Mouse (Mus musculus): ENCODE measurements at regions not wholly inside any gene's neighbourhood (a gene's known extent, or its start where the extent isn't known, plus 50 kb on each side); places are given as distances from the start of the nearest gene placed in this dataset.
"Not testable (repeated sequence)": the region's sequence is repeated elsewhere in the genome, so short reads cannot be mapped to it uniquely, and the experiment has no call there.

GRCm38 (mm10) chr10:48582006-48582405 is 1206.6 kb downstream of the Grik2 start:
- H3K4me1 ChIP-seq (ENCODE audit: control insufficient read depth, insufficient read depth, low read length): no peaks in the 10 kb centered on the region

DNA sequence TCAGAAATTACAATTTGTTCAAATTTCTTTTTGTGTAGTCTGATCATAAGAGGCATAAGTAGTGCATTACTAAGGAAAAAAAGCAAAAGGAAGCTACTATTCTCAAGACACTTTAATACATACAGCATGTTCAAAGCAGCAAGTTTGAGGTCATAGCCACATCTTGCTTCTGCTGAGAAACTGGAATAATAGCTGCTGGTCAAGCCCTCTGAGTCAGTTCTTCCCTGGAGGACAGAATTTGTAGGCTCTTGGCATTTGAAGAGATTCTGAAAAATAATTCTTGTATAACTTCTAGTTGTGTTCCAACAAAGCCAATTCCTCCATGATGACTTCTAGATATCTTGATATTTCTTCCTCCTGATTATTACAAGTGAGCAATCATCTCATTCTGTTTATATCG is 1207.5 kb downstream of the Grik2 start:
- Histone ChIP-seq H3K4me3 (ENCODE audit: low read depth, low read length) (no peak overlapping the region), H3K36me3 (ENCODE audit: control insufficient read depth, insufficient read depth, low read length) (no peaks in the 10 kb centered on the region), H3K9ac (ENCODE audit: low read depth, low read length) (no peak overlapping the region), H3K4me2 (ENCODE audit: low read depth, low read length) (no peak overlapping the region), H3K27me3 (replicated peaks; ENCODE audit: control insufficient read depth, insufficient read depth, low read length) (no peaks in the 10 kb centered on the region), H3K4me1 (ENCODE audit: control insufficient read depth, insufficient read depth, low read length) (no peaks in the 10 kb centered on the region), H3K27ac (replicated peaks; ENCODE audit: low read depth, low read length) (no peak overlapping the region), H3K9me3 (ENCODE audit: control insufficient read depth, low read length) (no peaks in the 10 kb centered on the region)
- no peak for ATAC-seq (ENCODE audit: low read depth)
- WGBS: 88% methylated on average over 1 of the region's 1 CpGs
- no peak for DNase-seq (ENCODE audit: low spot score)

More at GRCm38 (mm10) chr10:48582006-48582405, 1206.6 kb downstream of the Grik2 start:
- DNase-seq (ENCODE audit: low spot score): peak; percentile 4
- Histone ChIP-seq H3K4me2 (ENCODE audit: low read depth, low read length) (no peak overlapping the region), H3K36me3 (ENCODE audit: control insufficient read depth, insufficient read depth, low read length) (no peaks in the 10 kb centered on the region), H3K9me3 (ENCODE audit: control insufficient read depth, low read length) (no peaks in the 10 kb centered on the region), H3K27me3 (replicated peaks; ENCODE audit: control insufficient read depth, insufficient read depth, low read length) (no peaks in the 10 kb centered on the region), H3K4me3 (ENCODE audit: low read depth, low read length) (no peak overlapping the region), H3K9ac (ENCODE audit: low read depth, low read length) (no peak overlapping the region), H3K27ac (replicated peaks; ENCODE audit: low read depth, low read length) (no peak overlapping the region)
- no peak for ATAC-seq (ENCODE audit: low read depth)
- WGBS: 29% methylated on average over 1 of the region's 1 CpGs

DNA sequence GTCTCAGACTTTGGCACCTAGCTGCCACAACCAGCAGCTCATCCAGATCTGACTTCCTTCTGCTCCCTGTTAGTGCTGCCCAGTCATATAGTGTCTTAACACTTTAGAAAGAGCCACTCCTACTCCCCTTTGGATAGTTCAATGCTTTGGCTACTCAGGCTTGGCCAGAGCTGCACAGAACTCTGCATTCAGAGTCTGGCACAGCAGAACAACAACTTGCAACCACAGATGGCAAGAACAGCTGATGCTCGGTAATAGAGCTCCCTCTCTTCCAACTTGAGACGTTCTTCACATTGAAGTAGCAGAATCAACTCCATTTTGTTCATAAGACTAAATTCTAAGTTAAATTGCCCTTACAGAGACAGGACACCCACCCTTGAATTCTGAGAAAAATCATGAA is 1216.0 kb downstream of the Grik2 start:
- Histone ChIP-seq H3K4me2 (ENCODE audit: low read depth, low read length) (no peak overlapping the region), H3K9me3 (ENCODE audit: control insufficient read depth, low read length) (no peaks in the 10 kb centered on the region), H3K27me3 (replicated peaks; ENCODE audit: control insufficient read depth, insufficient read depth, low read length) (no peaks in the 10 kb centered on the region), H3K27ac (replicated peaks; ENCODE audit: low read depth, low read length) (no peak overlapping the region), H3K4me1 (ENCODE audit: control insufficient read depth, insufficient read depth, low read length) (no peaks in the 10 kb centered on the region), H3K4me3 (ENCODE audit: low read depth, low read length) (no peak overlapping the region), H3K9ac (ENCODE audit: low read depth, low read length) (no peak overlapping the region), H3K36me3 (ENCODE audit: control insufficient read depth, insufficient read depth, low read length) (no peaks in the 10 kb centered on the region)
- DNase-seq (ENCODE audit: low spot score) (no peak), ATAC-seq (ENCODE audit: low read depth) (no peak)
- WGBS: 84% methylated on average over 2 of the region's 2 CpGs

DNA sequence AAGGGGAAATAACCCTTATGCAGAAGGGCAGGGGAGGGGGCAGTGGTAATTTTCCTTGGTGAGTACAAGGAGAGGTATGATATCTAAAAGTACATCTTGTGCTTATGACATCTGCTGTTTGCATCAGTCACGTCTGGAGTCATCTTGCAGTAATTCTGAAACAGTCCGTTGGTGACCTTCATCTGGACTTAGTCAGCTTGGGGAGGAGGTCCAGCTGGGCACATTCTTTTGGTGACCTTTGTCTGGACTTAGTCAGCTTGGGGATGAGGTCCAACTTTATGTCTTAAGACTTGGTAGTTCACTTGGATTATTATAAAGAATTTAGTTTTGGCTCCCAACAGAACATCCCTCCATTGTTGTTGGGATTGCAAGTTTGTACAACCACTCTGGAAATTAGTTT is 1238.8 kb downstream of the Grik2 start:
- H3K9ac ChIP-seq (ENCODE audit: low read depth, low read length); ATAC-seq (ENCODE audit: low read depth); H3K9me3 ChIP-seq (ENCODE audit: control insufficient read depth, low read length); H3K4me1 ChIP-seq (ENCODE audit: control insufficient read depth, insufficient read depth, low read length); H3K27me3 ChIP-seq (replicated peaks; ENCODE audit: control insufficient read depth, insufficient read depth, low read length); H3K4me2 ChIP-seq (ENCODE audit: low read depth, low read length); H3K27ac ChIP-seq (replicated peaks; ENCODE audit: low read depth, low read length); H3K4me3 ChIP-seq (ENCODE audit: low read depth, low read length); DNase-seq (ENCODE audit: low spot score); H3K36me3 ChIP-seq (ENCODE audit: control insufficient read depth, insufficient read depth, low read length): not testable (repeated sequence)
- 37% methylated on average over 2 of the region's 2 CpGs for WGBS

DNA sequence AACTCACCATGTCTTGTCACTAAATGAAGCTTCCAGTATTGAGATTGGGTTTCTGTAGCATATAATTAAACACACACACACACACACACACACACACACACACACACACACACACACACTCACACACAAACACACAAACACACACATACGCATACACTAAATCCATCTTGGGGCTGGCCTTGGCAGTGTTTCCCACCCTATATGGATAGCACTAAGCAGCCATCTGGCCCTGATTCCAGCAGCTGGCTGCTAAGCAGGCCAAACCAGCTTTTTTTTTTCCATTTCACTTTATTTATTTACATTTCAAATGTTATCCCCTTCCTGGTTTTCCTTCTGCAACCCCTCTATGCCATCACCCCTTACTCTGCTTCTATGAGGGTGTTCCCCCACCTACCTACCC is 1266.3 kb downstream of the Grik2 start:
- ATAC-seq (ENCODE audit: low read depth) (no peak), DNase-seq (ENCODE audit: low spot score) (peak; percentile 28)
- Histone ChIP-seq H3K4me3 (ENCODE audit: low read depth, low read length) (no peak overlapping the region), H3K4me1 (ENCODE audit: control insufficient read depth, insufficient read depth, low read length) (no peaks in the 10 kb centered on the region), H3K27ac (replicated peaks; ENCODE audit: low read depth, low read length) (no peak overlapping the region), H3K9ac (ENCODE audit: low read depth, low read length) (no peak overlapping the region), H3K9me3 (ENCODE audit: control insufficient read depth, low read length) (no peaks in the 10 kb centered on the region), H3K4me2 (ENCODE audit: low read depth, low read length) (no peak overlapping the region), H3K27me3 (replicated peaks; ENCODE audit: control insufficient read depth, insufficient read depth, low read length) (no peaks in the 10 kb centered on the region), H3K36me3 (ENCODE audit: control insufficient read depth, insufficient read depth, low read length) (no peaks in the 10 kb centered on the region)
- 88% methylated on average over 1 of the region's 1 CpGs for WGBS

- DNase-seq (ENCODE audit: low spot score): no peak
- H3K4me2 ChIP-seq (ENCODE audit: low read depth, low read length): no peak overlapping the region
- H3K9ac ChIP-seq (ENCODE audit: low read depth, low read length): no peak overlapping the region
- H3K36me3 ChIP-seq (ENCODE audit: control insufficient read depth, insufficient read depth, low read length): no peaks in the 10 kb centered on the region
- 70% methylated on average over 1 of the region's 1 CpGs for WGBS
- H3K4me1 ChIP-seq (ENCODE audit: control insufficient read depth, insufficient read depth, low read length): no peaks in the 10 kb centered on the region
- H3K4me3 ChIP-seq (ENCODE audit: low read depth, low read length): no peak overlapping the region
- ATAC-seq (ENCODE audit: low read depth): no peak
- H3K27ac ChIP-seq (replicated peaks; ENCODE audit: low read depth, low read length): no peak overlapping the region
- H3K27me3 ChIP-seq (replicated peaks; ENCODE audit: control insufficient read depth, insufficient read depth, low read length): no peaks in the 10 kb centered on the region
- no peaks in the 10 kb centered on the region for H3K9me3 ChIP-seq (ENCODE audit: control insufficient read depth, low read length)
These were observed 1315.6 kb downstream of the Grik2 start for GRCm38 (mm10) chr10:48472927-48473326.

DNA sequence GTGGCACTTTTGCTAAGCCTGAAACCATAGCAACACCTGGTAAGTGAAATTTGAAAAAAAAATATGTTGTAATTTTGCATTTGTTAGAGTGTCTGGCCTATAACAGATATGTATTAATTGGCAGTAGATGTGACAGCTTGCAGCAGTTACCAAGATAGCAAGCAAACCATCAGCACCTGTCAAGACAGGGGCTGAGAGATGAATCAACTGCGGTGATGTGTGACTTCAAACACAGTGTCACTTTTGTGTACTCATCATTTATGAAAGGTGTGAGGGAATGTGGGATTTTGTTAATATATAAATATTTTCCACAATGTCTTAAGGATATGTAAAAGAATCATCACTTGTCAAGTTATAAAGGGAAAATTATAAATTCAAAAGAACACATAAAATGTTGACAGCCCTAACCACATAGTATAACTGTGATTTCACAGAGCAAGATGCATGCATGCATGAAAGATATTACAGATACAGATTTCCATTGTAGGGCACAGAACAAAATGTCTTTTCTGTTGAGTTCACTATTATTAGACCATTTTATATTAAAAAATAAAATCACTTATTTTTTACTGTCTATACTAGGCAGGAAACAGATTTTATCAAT is 1344.7 kb downstream of the Grik2 start:
- ATAC-seq (ENCODE audit: low read depth) (no peak), DNase-seq (ENCODE audit: low spot score) (no peak)
- H3K9ac ChIP-seq (ENCODE audit: low read depth, low read length): no peak overlapping the region
- WGBS: 79% methylated on average over 1 of the region's 1 CpGs
- no peak overlapping the region for H3K4me2 ChIP-seq (ENCODE audit: low read depth, low read length)
- no peak overlapping the region for H3K27ac ChIP-seq (replicated peaks; ENCODE audit: low read depth, low read length)
- H3K4me3 ChIP-seq (ENCODE audit: low read depth, low read length): no peak overlapping the region
- no peaks in the 10 kb centered on the region for H3K4me1 ChIP-seq (ENCODE audit: control insufficient read depth, insufficient read depth, low read length)
- no peaks in the 10 kb centered on the region for H3K9me3 ChIP-seq (ENCODE audit: control insufficient read depth, low read length)
- H3K27me3 ChIP-seq (replicated peaks; ENCODE audit: control insufficient read depth, insufficient read depth, low read length): no peaks in the 10 kb centered on the region
- no peaks in the 10 kb centered on the region for H3K36me3 ChIP-seq (ENCODE audit: control insufficient read depth, insufficient read depth, low read length)

DNA sequence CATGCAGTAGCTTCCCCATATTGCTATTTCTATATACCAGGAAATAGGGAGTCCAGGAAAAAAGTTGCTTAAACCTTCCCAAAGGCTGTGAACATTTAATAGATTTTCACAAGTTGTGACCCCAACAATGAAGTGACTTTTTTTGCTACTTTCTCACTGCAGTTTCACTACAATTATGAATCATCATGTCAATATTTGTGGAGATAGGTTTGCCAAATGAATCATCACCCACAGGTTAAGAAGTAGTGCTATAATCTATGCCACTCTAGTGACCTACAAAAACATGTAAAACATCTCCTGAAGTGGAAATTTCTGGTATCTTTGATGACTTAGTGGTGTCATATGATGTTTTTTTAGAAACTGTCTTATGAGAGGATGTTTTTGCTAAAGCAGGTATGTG is 1355.3 kb downstream of the Grik2 start:
- Histone ChIP-seq H3K36me3 (ENCODE audit: control insufficient read depth, insufficient read depth, low read length) (no peaks in the 10 kb centered on the region), H3K27me3 (replicated peaks; ENCODE audit: control insufficient read depth, insufficient read depth, low read length) (no peaks in the 10 kb centered on the region), H3K4me1 (ENCODE audit: control insufficient read depth, insufficient read depth, low read length) (no peaks in the 10 kb centered on the region), H3K4me3 (ENCODE audit: low read depth, low read length) (no peak overlapping the region), H3K9ac (ENCODE audit: low read depth, low read length) (no peak overlapping the region), H3K4me2 (ENCODE audit: low read depth, low read length) (no peak overlapping the region), H3K9me3 (ENCODE audit: control insufficient read depth, low read length) (no peaks in the 10 kb centered on the region), H3K27ac (replicated peaks; ENCODE audit: low read depth, low read length) (no peak overlapping the region)
- ATAC-seq (ENCODE audit: low read depth) (no peak), DNase-seq (ENCODE audit: low spot score) (no peak)

DNA sequence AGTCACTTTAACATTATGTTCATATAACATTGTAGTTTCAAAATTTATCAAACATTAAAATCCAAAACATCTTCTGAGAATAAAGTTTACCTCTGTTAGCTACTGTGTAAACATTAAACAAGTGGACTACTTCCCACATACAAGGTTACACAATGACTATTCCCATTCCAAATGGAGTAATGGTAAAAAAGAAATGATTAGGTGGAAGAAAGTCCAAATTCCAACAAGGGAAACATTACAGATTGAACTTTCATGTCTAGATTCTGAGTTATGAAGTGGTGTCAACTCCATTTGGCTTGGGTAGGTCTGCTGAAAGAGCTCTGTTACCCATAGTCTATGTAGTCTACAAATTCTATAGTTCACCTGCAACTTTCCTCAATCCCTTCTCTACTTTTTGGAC is 1363.1 kb downstream of the Grik2 start:
- H3K9me3 ChIP-seq (ENCODE audit: control insufficient read depth, low read length): no peaks in the 10 kb centered on the region
- H3K4me2 ChIP-seq (ENCODE audit: low read depth, low read length): no peak overlapping the region
- no peaks in the 10 kb centered on the region for H3K36me3 ChIP-seq (ENCODE audit: control insufficient read depth, insufficient read depth, low read length)
- no peak for DNase-seq (ENCODE audit: low spot score)
- no peak overlapping the region for H3K27ac ChIP-seq (replicated peaks; ENCODE audit: low read depth, low read length)
- no peak overlapping the region for H3K4me3 ChIP-seq (ENCODE audit: low read depth, low read length)
- no peaks in the 10 kb centered on the region for H3K4me1 ChIP-seq (ENCODE audit: control insufficient read depth, insufficient read depth, low read length)
- H3K9ac ChIP-seq (ENCODE audit: low read depth, low read length): no peak overlapping the region
- no peaks in the 10 kb centered on the region for H3K27me3 ChIP-seq (replicated peaks; ENCODE audit: control insufficient read depth, insufficient read depth, low read length)
- no peak for ATAC-seq (ENCODE audit: low read depth)
